Mouse (Mus musculus) embryonic facial prominence, embryonic 11.5 days (tissue): ENCODE measurements around the gene 5730522E02Rik. TPM values are rescaled to one million over a fixed set of nuclear protein-coding genes. Genes with fewer than 3 reads are reported as not detected.

Source experiments
- ATAC-seq: fragments of 200-750 bp; cut with Nextera tagmentation; replicated peaks from 2 replicates; pipeline ENCODE4 v1.8.0; 2017; ENCODE audit warnings: low read depth; ENCODE audit not compliant: insufficient number of reproducible peaks, low FRiP score, low TSS enrichment
- DNase-seq: peaks from one replicate; pipeline ENCODE4 v3.0.0-alpha.2; 2015; ENCODE audit warnings: low spot score
- H3K27ac ChIP-seq: fragments of 300-500 bp; sonication (generic); replicated peaks from 2 replicates; pipeline ENCODE4 v1.5.1; 2014; ENCODE audit warnings: mild to moderate bottlenecking, low read depth, low read length, control low read depth
- H3K27me3 ChIP-seq: fragments of 300-500 bp; sonication (generic); 2 replicates; pipeline ENCODE4 v1.6.1; 2014; ENCODE audit warnings: mild to moderate bottlenecking, low read length, moderate library complexity, mixed read lengths; ENCODE audit not compliant: control insufficient read depth, insufficient read depth
- H3K36me3 ChIP-seq: fragments of 300-500 bp; sonication (generic); replicated peaks from 2 replicates; pipeline ENCODE4 v1.6.1; 2014; ENCODE audit warnings: low read depth, mild to moderate bottlenecking, low read length, moderate library complexity, mixed read lengths; ENCODE audit not compliant: control insufficient read depth, insufficient read depth
- H3K4me1 ChIP-seq: fragments of 300-500 bp; sonication (generic); 2 replicates; pipeline ENCODE4 v1.6.1; 2014; ENCODE audit warnings: low read length, mixed read lengths; ENCODE audit not compliant: control insufficient read depth, insufficient read depth
- H3K4me2 ChIP-seq: fragments of 300-500 bp; sonication (generic); 2 replicates; pipeline ENCODE4 v1.6.1; 2014; ENCODE audit warnings: low read depth, mild to moderate bottlenecking, control low read depth, low read length, moderate library complexity
- H3K4me3 ChIP-seq: fragments of 300-500 bp; sonication (generic); 2 replicates; pipeline ENCODE4 v1.5.1; 2014; ENCODE audit warnings: low read depth, low read length, control low read depth
- H3K9ac ChIP-seq: fragments of 300-500 bp; sonication (generic); replicated peaks from 2 replicates; pipeline ENCODE4 v1.6.1; 2014; ENCODE audit warnings: mild to moderate bottlenecking, control low read depth, low read length
- H3K9me3 ChIP-seq: fragments of 300-500 bp; sonication (generic); replicated peaks from 2 replicates; pipeline ENCODE4 v1.6.1; 2016; ENCODE audit warnings: mild to moderate bottlenecking, low read length, inconsistent platforms, mixed read lengths; ENCODE audit not compliant: control insufficient read depth
- WGBS: fragments of 180-500 bp; shearing (Covaris S2); extraction: QIAGEN DNeasy Blood & Tissue Kit; methylation state at CpG from one replicate; pipeline ENCODE4 v1.1.7; 2014; 5-methylcytosine and 5-hydroxymethylcytosine counted together
- polyA plus RNA-seq: library from polyadenylated mRNA; unstranded; fragments of >200 nt; fragmentation: Nextera tagmentation; extraction: Ambion mirVana; gene quantifications from 2 replicates; pipeline ENCODE4 v1.2.1, GENCODE M21; 2014

Gene 5730522E02Rik
- polyA plus RNA-seq, 1 experiment from 2014 or later = 8.7 TPM

DNA sequence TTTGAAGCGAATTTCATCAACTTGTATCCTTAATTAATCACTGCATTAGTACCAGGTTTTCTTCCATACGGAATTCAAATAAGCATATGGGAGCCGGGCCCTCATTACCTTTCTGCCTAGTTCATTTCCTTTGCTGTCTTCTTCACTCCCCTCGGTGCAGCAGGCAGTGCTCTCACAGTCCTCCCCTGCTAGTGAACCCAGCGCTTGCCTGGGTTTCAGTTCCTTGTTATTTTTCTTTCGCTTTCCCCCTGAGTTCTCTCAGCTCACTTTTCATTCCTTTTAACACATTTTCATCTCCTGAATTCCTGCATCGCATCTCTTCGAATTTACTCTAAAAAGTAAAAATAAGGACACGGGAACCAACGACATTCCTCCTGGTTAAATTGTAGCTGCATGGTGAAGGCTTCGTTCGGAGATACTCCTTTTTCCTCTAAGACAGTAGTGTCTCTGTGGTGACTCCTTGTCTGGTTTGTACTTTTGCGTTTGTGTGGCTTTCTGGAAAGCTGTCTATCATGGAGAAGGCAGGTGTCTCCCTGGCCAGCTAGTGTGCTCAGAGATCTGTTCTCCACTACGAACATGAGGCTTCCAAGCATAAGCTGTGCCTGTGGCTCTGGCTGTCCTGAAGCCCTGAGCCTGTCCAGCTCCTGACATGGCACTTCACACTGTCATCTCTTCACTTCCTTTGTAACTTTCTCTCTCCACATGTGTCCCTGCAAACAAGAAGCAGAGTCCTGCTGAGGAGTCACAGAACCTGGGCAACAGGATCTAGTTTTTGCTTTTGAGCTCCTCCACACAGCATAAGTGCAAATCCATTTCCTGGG lies 361.5 kb downstream of the 5730522E02Rik start:
- Histone ChIP-seq H3K9ac (no peak overlapping the region), H3K4me2 (no peak overlapping the region), H3K36me3 (no peaks in the 10 kb centered on the region), H3K4me3 (no peak overlapping the region), H3K4me1 (no peaks in the 10 kb centered on the region), H3K27ac (no peak overlapping the region), H3K27me3 (no peaks in the 10 kb centered on the region), H3K9me3 (no peaks in the 10 kb centered on the region)
- ATAC-seq = no peak
- DNase-seq = no peak
- 60% methylated on average over 14 of the region's 14 CpGs for WGBS

GRCm38 (mm10) chr11:25838451-25838850 lies 372.1 kb downstream of the 5730522E02Rik start:
- Histone ChIP-seq H3K27ac (no peak overlapping the region), H3K4me2 (no peak overlapping the region), H3K36me3 (no peaks in the 10 kb centered on the region), H3K9ac (no peak overlapping the region), H3K4me1 (no peaks in the 10 kb centered on the region), H3K27me3 (no peaks in the 10 kb centered on the region), H3K9me3 (no peaks in the 10 kb centered on the region), H3K4me3 (no peak overlapping the region)
- DNase-seq = no peak
- WGBS = 73% methylated on average over 1 of the region's 1 CpGs
- ATAC-seq = no peak

DNA sequence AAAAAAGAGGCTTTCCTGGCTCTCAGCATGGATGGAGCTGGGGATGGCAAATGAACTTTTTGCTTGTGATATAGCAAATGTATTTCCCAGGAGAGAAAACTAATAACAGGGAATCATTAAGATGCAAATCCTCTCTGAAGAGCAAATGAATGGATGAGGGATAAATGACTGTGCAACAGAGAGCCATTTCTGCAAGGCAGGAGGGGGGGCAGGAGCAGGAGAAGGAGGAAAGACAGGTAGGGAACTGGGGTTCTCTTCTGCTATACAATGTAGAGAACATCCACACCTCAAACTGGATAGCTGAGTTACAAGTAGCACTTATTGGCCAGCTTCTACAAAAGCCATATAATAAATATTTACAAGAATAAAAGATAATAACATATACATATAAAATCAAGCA lies 390.8 kb downstream of the 5730522E02Rik start:
- Histone ChIP-seq H3K4me2 (no peak overlapping the region), H3K36me3 (no peaks in the 10 kb centered on the region), H3K4me1 (no peaks in the 10 kb centered on the region), H3K27ac (no peak overlapping the region), H3K9me3 (no peaks in the 10 kb centered on the region), H3K9ac (no peak overlapping the region), H3K4me3 (no peak overlapping the region), H3K27me3 (no peaks in the 10 kb centered on the region)
- ATAC-seq (no peak), DNase-seq (no peak)

DNA sequence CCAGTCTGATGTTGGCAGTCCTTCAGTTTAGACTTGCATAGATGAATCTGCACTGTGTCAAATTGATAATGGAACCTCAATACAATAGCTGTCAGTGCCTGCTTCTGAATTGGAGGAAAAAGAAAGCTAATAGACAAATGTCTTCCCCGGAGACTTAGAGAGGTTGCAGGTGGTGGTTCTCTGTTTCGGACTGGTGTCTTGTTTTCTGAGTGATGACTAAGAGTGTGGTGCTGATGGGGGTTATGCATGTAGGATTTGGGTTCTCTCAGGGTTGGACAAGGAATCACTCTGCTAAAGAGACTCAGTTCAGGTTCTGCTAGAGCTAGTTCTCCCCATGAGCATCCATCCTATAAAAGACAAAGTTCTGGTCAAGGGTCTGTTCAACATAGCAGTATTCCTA lies 397.1 kb downstream of the 5730522E02Rik start:
- Histone ChIP-seq H3K4me1 (no peaks in the 10 kb centered on the region), H3K27ac (no peak overlapping the region), H3K9ac (no peak overlapping the region), H3K27me3 (no peaks in the 10 kb centered on the region), H3K4me3 (no peak overlapping the region), H3K9me3 (no peaks in the 10 kb centered on the region), H3K36me3 (no peaks in the 10 kb centered on the region), H3K4me2 (no peak overlapping the region)
- 84% methylated on average over 2 of the region's 2 CpGs for whole genome bisulfite sequencing
- ATAC-seq (no peak), DNase-seq (no peak)

- H3K9me3 ChIP-seq = no peaks in the 10 kb centered on the region
- H3K4me2 ChIP-seq = no peak overlapping the region
- H3K36me3 ChIP-seq = no peaks in the 10 kb centered on the region
- no peaks in the 10 kb centered on the region for H3K27me3 ChIP-seq
- no peaks in the 10 kb centered on the region for H3K4me1 ChIP-seq
- WGBS = 92% methylated on average over 1 of the region's 1 CpGs
- no peak overlapping the region for H3K4me3 ChIP-seq
- DNase-seq (no peak), ATAC-seq (no peak)
- H3K27ac ChIP-seq = no peak overlapping the region
- H3K9ac ChIP-seq = no peak overlapping the region
Observed at GRCm38 (mm10) chr11:25787691-25788090, 422.9 kb downstream of the 5730522E02Rik start.

- WGBS = 68% methylated on average over 1 of the region's 1 CpGs
- no peak overlapping the region for H3K27ac ChIP-seq
- no peak overlapping the region for H3K4me3 ChIP-seq
- no peak for ATAC-seq
- H3K36me3 ChIP-seq = no peaks in the 10 kb centered on the region
- no peaks in the 10 kb centered on the region for H3K4me1 ChIP-seq
- no peak for DNase-seq
- no peaks in the 10 kb centered on the region for H3K27me3 ChIP-seq
- no peak overlapping the region for H3K9ac ChIP-seq
- no peak overlapping the region for H3K4me2 ChIP-seq
- H3K9me3 ChIP-seq = no peaks in the 10 kb centered on the region
Observed at GRCm38 (mm10) chr11:25772231-25772630, 438.3 kb downstream of the 5730522E02Rik start.

DNA sequence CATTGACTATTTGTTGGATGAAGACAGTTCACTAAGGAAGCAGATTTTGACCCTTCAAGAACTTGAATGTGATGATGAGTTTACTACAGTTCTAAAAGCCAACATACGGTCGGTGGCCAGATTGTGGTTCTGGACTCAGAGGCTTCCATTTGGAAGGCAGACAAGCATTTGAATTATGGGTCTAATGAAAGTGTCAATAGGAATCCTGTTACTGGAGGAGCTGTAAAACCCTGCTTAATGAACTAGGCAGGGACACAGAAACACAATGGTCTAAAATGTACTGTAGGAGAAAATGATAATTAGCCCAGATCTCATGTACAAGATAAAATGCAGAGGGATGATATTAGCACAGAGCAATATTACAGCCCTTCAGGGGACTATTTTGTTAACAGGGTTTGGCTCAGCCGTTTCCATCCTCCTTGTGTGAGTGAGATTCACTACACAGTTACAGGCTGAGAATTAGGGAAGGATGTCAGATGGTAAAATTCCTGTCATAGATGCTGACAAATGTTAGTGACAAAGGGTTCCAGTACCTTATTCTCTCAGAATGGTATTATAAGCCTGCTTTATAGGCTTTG lies 439.5 kb downstream of the 5730522E02Rik start:
- H3K4me3 ChIP-seq = no peak overlapping the region

GRCm38 (mm10) chr11:25767584-25768333 lies 442.8 kb downstream of the 5730522E02Rik start:
- Histone ChIP-seq H3K36me3 (no peaks in the 10 kb centered on the region), H3K9ac (no peak overlapping the region), H3K27me3 (no peaks in the 10 kb centered on the region), H3K27ac (no peak overlapping the region), H3K4me1 (no peaks in the 10 kb centered on the region), H3K9me3 (no peaks in the 10 kb centered on the region), H3K4me2 (no peak overlapping the region), H3K4me3 (no peak overlapping the region)
- no peak for DNase-seq
- WGBS = 33% methylated on average over 5 of the region's 5 CpGs
- ATAC-seq = no peak

More for the DNA sequence above, 439.5 kb downstream of the 5730522E02Rik start:
- Histone ChIP-seq H3K4me1 (no peaks in the 10 kb centered on the region), H3K36me3 (no peaks in the 10 kb centered on the region), H3K27me3 (no peaks in the 10 kb centered on the region), H3K9ac (no peak overlapping the region), H3K9me3 (no peaks in the 10 kb centered on the region), H3K4me2 (no peak overlapping the region), H3K27ac (no peak overlapping the region)
- no peak for ATAC-seq
- DNase-seq = no peak
- WGBS = 87% methylated on average over 3 of the region's 3 CpGs
